Mouse (Mus musculus) retina, postnatal 7 days (tissue): ENCODE measurements around the gene Olfr114.

Source experiments
- DNase-seq: peaks from one replicate; pipeline ENCODE4 v3.0.0-alpha.2; 2012; ENCODE audit warnings: low read depth, low spot score

Gene Olfr114

DNA sequence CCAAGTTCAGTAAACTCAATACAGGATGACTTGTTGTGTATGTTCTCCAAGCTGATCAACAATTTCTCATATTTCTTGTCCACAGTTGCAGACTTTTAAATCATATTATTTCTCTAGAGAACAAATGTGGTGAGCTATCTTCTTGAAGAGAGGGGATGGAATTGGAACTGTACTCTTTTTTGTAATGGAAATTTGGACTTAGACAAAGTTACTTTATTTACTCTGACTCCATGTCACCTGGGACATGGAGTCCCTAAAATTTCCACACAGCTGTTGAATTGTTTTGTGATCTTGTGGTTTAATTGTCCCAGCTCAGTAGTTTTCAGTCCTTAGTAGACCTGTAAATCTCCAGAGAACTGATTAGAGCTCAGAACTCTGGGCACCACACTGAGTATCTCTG is at the start of gene Olfr114:
TSS of gene Olfr114 (minus strand) at position 101 of the 400 bp plus-strand sequence.
- no peak for DNase-seq

- no peak for DNase-seq
These were observed 34.5 kb upstream of the Olfr114 start, which contains the start of the genes Olfr115 and Olfr116 for GRCm38 (mm10) chr17:37627009-37627408. Gene Olfr115 (minus strand): TSS chr17:37627109. Gene Olfr116 (minus strand): TSS chr17:37627199.

DNA sequence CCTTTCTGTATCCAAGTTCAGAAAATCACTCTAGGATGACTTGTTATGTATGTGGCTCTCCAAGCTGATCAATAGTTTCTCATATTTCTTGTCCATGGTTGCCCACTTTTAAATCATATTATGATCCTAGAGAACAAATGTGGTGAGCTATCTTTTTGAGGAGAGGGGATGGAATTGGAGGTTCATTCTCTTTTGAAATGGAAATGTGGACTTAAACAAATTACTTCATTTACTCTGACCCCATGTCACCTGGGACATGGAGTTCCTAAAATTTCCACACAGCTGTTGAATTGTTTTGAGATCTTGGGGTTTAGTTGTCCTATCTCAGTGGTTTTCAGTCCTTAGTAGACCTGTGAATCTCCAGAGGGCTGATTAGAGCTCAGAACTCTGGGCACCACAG is 15.0 kb downstream of the Olfr114 start, which contains the start of gene Olfr113:
TSS of gene Olfr113 (minus strand) at position 101 of the 400 bp plus-strand sequence.
- no peak for DNase-seq

GRCm38 (mm10) chr17:37569351-37569750 is 23.2 kb downstream of the Olfr114 start, which contains the start of gene Olfr112:
Gene Olfr112 (minus strand): TSS chr17:37569451.
- no peak for DNase-seq

DNA sequence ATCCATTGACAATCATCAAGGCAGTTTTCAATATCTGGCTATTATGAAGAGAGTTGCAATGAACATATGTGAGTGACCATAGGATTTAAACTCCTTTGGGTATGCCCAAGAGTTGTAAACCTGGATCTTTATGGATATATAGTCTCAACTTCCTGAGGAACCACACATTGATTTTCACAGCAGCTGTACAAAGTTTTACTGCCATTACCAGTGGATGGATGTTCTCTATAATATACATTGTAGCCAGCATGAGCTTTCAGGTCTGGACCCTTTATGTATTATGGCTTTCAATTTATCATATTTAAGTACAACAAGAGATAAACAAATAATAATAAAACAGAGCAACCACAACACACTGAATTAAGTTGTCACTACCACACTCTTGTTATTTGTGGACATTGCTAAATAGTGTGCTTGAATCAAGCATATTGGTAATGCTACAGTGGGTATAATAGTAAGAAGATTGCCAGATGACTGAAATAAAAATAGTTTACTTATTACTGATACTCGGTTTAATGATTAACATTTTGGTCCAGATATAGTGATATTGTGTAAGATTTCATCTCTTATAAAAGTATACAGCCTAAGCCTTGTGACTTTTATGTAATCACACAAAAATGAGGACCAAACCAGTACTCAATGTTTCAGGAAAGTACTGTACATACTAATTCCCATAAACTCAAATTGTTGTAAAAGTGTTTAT is 33.5 kb downstream of the Olfr114 start:
- no peak for DNase-seq

- no peak for DNase-seq
These were observed 48.6 kb downstream of the Olfr114 start for GRCm38 (mm10) chr17:37543800-37544435.

- DNase-seq, result no peak
These were observed 51.0 kb downstream of the Olfr114 start for GRCm38 (mm10) chr17:37541454-37542119.
